Mouse (Mus musculus): Measurements from ENCODE around the gene Gm42674. TPM values are rescaled to one million over a fixed set of nuclear protein-coding genes. Genes with fewer than 3 reads are reported as not detected.

Gm42674 gene
- total and polyA plus RNA-seq, 2 experiments, result not detected

- no peaks in the 10 kb centered on the region for H3K36me3 ChIP-seq (ENCODE audit: control insufficient read depth, insufficient read depth, low read length)
- no peak overlapping the region for H3K9ac ChIP-seq (ENCODE audit: low read depth, low read length)
- H3K79me2 ChIP-seq (ENCODE audit: control insufficient read depth, insufficient read depth, low read length), result no peaks in the 10 kb centered on the region
- no peak for DNase-seq (ENCODE audit: extremely low read depth, low read depth, low spot score)
- WGBS, result 90% methylated on average over 6 of the region's 6 CpGs
- no peak for TF ChIP-seq CTCF (IDR thresholded peaks at IDR 0.05; ENCODE audit: low read depth, low read length)
- H3K27me3 ChIP-seq (ENCODE audit: control insufficient read depth, insufficient read depth, low read length), result no peaks in the 10 kb centered on the region
- no peaks in the 10 kb centered on the region for H3K4me1 ChIP-seq (ENCODE audit: control insufficient read depth, insufficient read depth, low read length)
- H3K27ac ChIP-seq (replicated peaks; ENCODE audit: insufficient read depth, low read depth, low read length), result no peak overlapping the region
- no peak overlapping the region for H3K4me3 ChIP-seq (ENCODE audit: insufficient read depth, low read depth, low read length)
Observed at GRCm38 (mm10) chr3:90606185-90606584, 4.5 kb downstream of the Gm42674 start.

- H3K9ac ChIP-seq (ENCODE audit: low read depth, low read length), result no peak overlapping the region
- no peaks in the 10 kb centered on the region for H3K36me3 ChIP-seq (ENCODE audit: control insufficient read depth, insufficient read depth, low read length)
- TF ChIP-seq POLR2A (IDR thresholded peaks at IDR 0.05; ENCODE audit: extremely low read depth, insufficient read depth, low read length) (no peak), CTCF (IDR thresholded peaks at IDR 0.05; ENCODE audit: low read depth, low read length) (no peak)
- no peak for DNase-seq (ENCODE audit: extremely low read depth, low read depth, low spot score)
- no peak overlapping the region for H3K4me3 ChIP-seq (ENCODE audit: insufficient read depth, low read depth, low read length)
- no peak overlapping the region for H3K27ac ChIP-seq (replicated peaks; ENCODE audit: insufficient read depth, low read depth, low read length)
- 76% methylated on average over 3 of the region's 3 CpGs for WGBS
- no peaks in the 10 kb centered on the region for H3K79me2 ChIP-seq (ENCODE audit: control insufficient read depth, insufficient read depth, low read length)
- H3K27me3 ChIP-seq (ENCODE audit: control insufficient read depth, insufficient read depth, low read length), result no peaks in the 10 kb centered on the region
- no peaks in the 10 kb centered on the region for H3K4me1 ChIP-seq (ENCODE audit: control insufficient read depth, insufficient read depth, low read length)
Observed at GRCm38 (mm10) chr3:90607361-90607760, 5.7 kb downstream of the Gm42674 start.

GRCm38 (mm10) chr3:90608223-90608622 is 6.5 kb downstream of the Gm42674 start, which contains the start of gene S100a5:
Gene S100a5 (plus strand): TSS chr3:90608523.
- no peak within 1 kb of the TSS for H3K4me3 ChIP-seq (ENCODE audit: insufficient read depth, low read depth, low read length)
- no peak for TF ChIP-seq POLR2A (IDR thresholded peaks at IDR 0.05; ENCODE audit: extremely low read depth, insufficient read depth, low read length)
- no peak for TF ChIP-seq CTCF (IDR thresholded peaks at IDR 0.05; ENCODE audit: low read depth, low read length)
- DNase-seq (ENCODE audit: extremely low read depth, low read depth, low spot score), result no peak
- no peaks in the 10 kb centered on the region for H3K27me3 ChIP-seq (ENCODE audit: control insufficient read depth, insufficient read depth, low read length)
- H3K27ac ChIP-seq (replicated peaks; ENCODE audit: insufficient read depth, low read depth, low read length), result no peak within 1 kb of the TSS
- no peaks in the 10 kb centered on the region for H3K79me2 ChIP-seq (ENCODE audit: control insufficient read depth, insufficient read depth, low read length)
- H3K9ac ChIP-seq (ENCODE audit: low read depth, low read length), result no peak within 1 kb of the TSS
- 41% methylated on average over 3 of the region's 3 CpGs for WGBS
- H3K4me1 ChIP-seq (ENCODE audit: control insufficient read depth, insufficient read depth, low read length), result no peaks in the 10 kb centered on the region
- no peaks in the 10 kb centered on the region for H3K36me3 ChIP-seq (ENCODE audit: control insufficient read depth, insufficient read depth, low read length)

- Histone ChIP-seq H3K27ac (replicated peaks; ENCODE audit: insufficient read depth, low read depth, low read length) (no peak overlapping the region), H3K4me1 (ENCODE audit: control insufficient read depth, insufficient read depth, low read length) (no peaks in the 10 kb centered on the region), H3K79me2 (ENCODE audit: control insufficient read depth, insufficient read depth, low read length) (no peaks in the 10 kb centered on the region), H3K27me3 (ENCODE audit: control insufficient read depth, insufficient read depth, low read length) (no peaks in the 10 kb centered on the region), H3K4me3 (ENCODE audit: insufficient read depth, low read depth, low read length) (no peak overlapping the region), H3K9ac (ENCODE audit: low read depth, low read length) (no peak overlapping the region), H3K36me3 (ENCODE audit: control insufficient read depth, insufficient read depth, low read length) (no peaks in the 10 kb centered on the region)
- no peak for DNase-seq (ENCODE audit: extremely low read depth, low read depth, low spot score)
- TF ChIP-seq CTCF (IDR thresholded peaks at IDR 0.05; ENCODE audit: low read depth, low read length), result no peak
- no peak for TF ChIP-seq POLR2A (IDR thresholded peaks at IDR 0.05; ENCODE audit: extremely low read depth, insufficient read depth, low read length)
Observed at GRCm38 (mm10) chr3:90609102-90609501, 7.4 kb downstream of the Gm42674 start.

GRCm38 (mm10) chr3:90611494-90611893 is 9.8 kb downstream of the Gm42674 start:
- no peak overlapping the region for H3K4me3 ChIP-seq (ENCODE audit: insufficient read depth, low read depth, low read length)
- 89% methylated on average over 3 of the region's 3 CpGs for WGBS
- H3K27ac ChIP-seq (replicated peaks; ENCODE audit: insufficient read depth, low read depth, low read length), result no peak overlapping the region
- no peaks in the 10 kb centered on the region for H3K27me3 ChIP-seq (ENCODE audit: control insufficient read depth, insufficient read depth, low read length)
- H3K36me3 ChIP-seq (ENCODE audit: control insufficient read depth, insufficient read depth, low read length), result no peaks in the 10 kb centered on the region
- DNase-seq (ENCODE audit: extremely low read depth, low read depth, low spot score), result no peak
- H3K9ac ChIP-seq (ENCODE audit: low read depth, low read length), result no peak overlapping the region
- H3K4me1 ChIP-seq (ENCODE audit: control insufficient read depth, insufficient read depth, low read length), result no peaks in the 10 kb centered on the region
- TF ChIP-seq CTCF (IDR thresholded peaks at IDR 0.05; ENCODE audit: low read depth, low read length), result no peak
- no peak for TF ChIP-seq POLR2A (IDR thresholded peaks at IDR 0.05; ENCODE audit: extremely low read depth, insufficient read depth, low read length)
- no peaks in the 10 kb centered on the region for H3K79me2 ChIP-seq (ENCODE audit: control insufficient read depth, insufficient read depth, low read length)

- DNase-seq (ENCODE audit: extremely low read depth, low read depth, low spot score), result no peak
- H3K4me1 ChIP-seq (ENCODE audit: control insufficient read depth, insufficient read depth, low read length), result no peaks in the 10 kb centered on the region
- H3K36me3 ChIP-seq (ENCODE audit: control insufficient read depth, insufficient read depth, low read length), result no peaks in the 10 kb centered on the region
- H3K27me3 ChIP-seq (ENCODE audit: control insufficient read depth, insufficient read depth, low read length), result no peaks in the 10 kb centered on the region
- H3K9ac ChIP-seq (ENCODE audit: low read depth, low read length), result no peak overlapping the region
- WGBS, result 58% methylated on average over 4 of the region's 4 CpGs
- no peak overlapping the region for H3K4me3 ChIP-seq (ENCODE audit: insufficient read depth, low read depth, low read length)
- TF ChIP-seq POLR2A (IDR thresholded peaks at IDR 0.05; ENCODE audit: extremely low read depth, insufficient read depth, low read length), result no peak
- no peak for TF ChIP-seq CTCF (IDR thresholded peaks at IDR 0.05; ENCODE audit: low read depth, low read length)
- no peak overlapping the region for H3K27ac ChIP-seq (replicated peaks; ENCODE audit: insufficient read depth, low read depth, low read length)
- no peaks in the 10 kb centered on the region for H3K79me2 ChIP-seq (ENCODE audit: control insufficient read depth, insufficient read depth, low read length)
Observed at GRCm38 (mm10) chr3:90612061-90612460, 10.4 kb downstream of the Gm42674 start.

Data from liver, adult 2 months (tissue).